Mouse (Mus musculus) olfactory bulb, adult 2 months (tissue): ENCODE measurements at regions not wholly inside any gene's neighbourhood (a gene's known extent, or its start where the extent isn't known, plus 50 kb on each side); places are given as distances from the start of the nearest gene placed in this dataset.

ENCODE experiments used
- CTCF ChIP-seq: fragments of 200-500 bp; IDR thresholded peaks from 2 replicates; pipeline ENCODE4 v1.5.1; 2012; ENCODE audit warnings: low read depth, mild to moderate bottlenecking, low read length, moderate library complexity; ENCODE audit not compliant: insufficient read depth
- POLR2A ChIP-seq: fragments of 200-500 bp; IDR thresholded peaks from 2 replicates; pipeline ENCODE4 v1.6.1; 2012; ENCODE audit warnings: mild to moderate bottlenecking, low read depth, low read length, moderate library complexity; ENCODE audit not compliant: insufficient read depth

GRCm38 (mm10) chr12:54487689-54488088, 168.7 kb downstream of the Sptssa start:
- TF ChIP-seq CTCF (no peak), POLR2A (no peak)
